Mouse (Mus musculus): ENCODE results near the gene Olfr1134. TPM values are rescaled to one million over a fixed set of nuclear protein-coding genes. Genes with fewer than 3 reads are reported as not detected.
"Not testable (repeated sequence)": the region's sequence is repeated elsewhere in the genome, so short reads cannot be mapped to it uniquely, and the experiment has no call there.

Olfr1134 gene
- not detected for polyA plus RNA-seq (2017; shearing (Covaris generic))

GRCm38 (mm10) chr2:87658360-87658759 lies at the start of gene Olfr1134:
Gene Olfr1134 (minus strand): TSS chr2:87658460.
- ATAC-seq: no peak

- no peak for ATAC-seq
These were observed 35.6 kb upstream of the Olfr1134 start, which contains the start of gene Olfr1136 for GRCm38 (mm10) chr2:87693847-87694246. Gene Olfr1136 (minus strand): TSS chr2:87693947.

GRCm38 (mm10) chr2:87673564-87673963 lies 15.3 kb upstream of the Olfr1134 start, which contains the start of gene Olfr1135:
Gene Olfr1135 (minus strand): TSS chr2:87673664.
- no peak for ATAC-seq

GRCm38 (mm10) chr2:87647274-87647673 lies 11.0 kb downstream of the Olfr1134 start, which contains the start of gene Olfr1133:
Gene Olfr1133 (minus strand): TSS chr2:87647374.
- no peak for ATAC-seq

- ATAC-seq: no peak
These were observed 15.8 kb downstream of the Olfr1134 start for GRCm38 (mm10) chr2:87642441-87642840.

- no peak for ATAC-seq
These were observed 20.8 kb downstream of the Olfr1134 start, which contains the start of gene Olfr1132 for GRCm38 (mm10) chr2:87637435-87637834. Gene Olfr1132 (minus strand): TSS chr2:87637535.

GRCm38 (mm10) chr2:87626804-87627203 lies 31.5 kb downstream of the Olfr1134 start, which contains the start of gene Olfr1131:
Gene Olfr1131 (plus strand): TSS chr2:87627104.
- no peak for ATAC-seq

GRCm38 (mm10) chr2:87605912-87606311 lies 52.3 kb downstream of the Olfr1134 start, which contains the start of gene Olfr1130:
Gene Olfr1130 (plus strand): TSS chr2:87606212.
- ATAC-seq: not testable (repeated sequence)

Other genes with a start within 250 kb of the Olfr1134 start
- gene Olfr1123, start 241.8 kb downstream of the Olfr1134 start, polyA plus RNA-seq (2017; shearing (Covaris generic)): not detected
- gene Olfr1124, start 228.2 kb downstream of the Olfr1134 start, polyA plus RNA-seq (2017; shearing (Covaris generic)): 1 to 10 TPM in 1 of 2 experiments, not detected in 1; 1.8 TPM
- not detected for gene Olfr1126, start 204.5 kb downstream of the Olfr1134 start, polyA plus RNA-seq (2017; shearing (Covaris generic))
- gene Pramel7, start 161.4 kb downstream of the Olfr1134 start, polyA plus RNA-seq (2017; shearing (Covaris generic)): not detected
- gene Pramel6, start 151.9 kb downstream of the Olfr1134 start, polyA plus RNA-seq (2017; shearing (Covaris generic)): not detected
- gene Olfr153, start 126.7 kb downstream of the Olfr1134 start, polyA plus RNA-seq (2017; shearing (Covaris generic)): not detected
- under 1 TPM in 1 of 2 experiments, not detected in 1; 0.36 TPM for gene Olfr1128, start 112.9 kb downstream of the Olfr1134 start, polyA plus RNA-seq (2017; shearing (Covaris generic))
- not detected for gene Olfr1129, start 84.6 kb downstream of the Olfr1134 start, polyA plus RNA-seq (2017; shearing (Covaris generic))
- gene Olfr1130, start 52.2 kb downstream of the Olfr1134 start, polyA plus RNA-seq (2017; shearing (Covaris generic)): not detected
- not detected for gene Olfr1131, start 31.4 kb downstream of the Olfr1134 start, polyA plus RNA-seq (2017; shearing (Covaris generic))
- not detected for gene Olfr1132, start 20.9 kb downstream of the Olfr1134 start, polyA plus RNA-seq (2017; shearing (Covaris generic))
- not detected for gene Olfr1133, start 11.1 kb downstream of the Olfr1134 start, polyA plus RNA-seq (2017; shearing (Covaris generic))
- gene Olfr1135, start 15.2 kb upstream of the Olfr1134 start, polyA plus RNA-seq (2017; shearing (Covaris generic)): not detected
- not detected for gene Olfr1136, start 35.5 kb upstream of the Olfr1134 start, polyA plus RNA-seq (2017; shearing (Covaris generic))
- not detected for gene Olfr1137, start 54.7 kb upstream of the Olfr1134 start, polyA plus RNA-seq (2017; shearing (Covaris generic))
- not detected for gene Olfr1138, start 81.5 kb upstream of the Olfr1134 start, polyA plus RNA-seq (2017; shearing (Covaris generic))
- not detected for gene Olfr1140, start 85.3 kb upstream of the Olfr1134 start, polyA plus RNA-seq (2017; shearing (Covaris generic))
- gene Olfr1141, start 95.5 kb upstream of the Olfr1134 start, polyA plus RNA-seq (2017; shearing (Covaris generic)): not detected
- gene Olfr152, start 121.0 kb upstream of the Olfr1134 start, polyA plus RNA-seq (2017; shearing (Covaris generic)): not detected
- not detected for gene Olfr1143, start 142.1 kb upstream of the Olfr1134 start, polyA plus RNA-seq (2017; shearing (Covaris generic))
- not detected for gene Olfr1145, start 151.4 kb upstream of the Olfr1134 start, polyA plus RNA-seq (2017; shearing (Covaris generic))
- not detected for gene Olfr1148, start 172.1 kb upstream of the Olfr1134 start, polyA plus RNA-seq (2017; shearing (Covaris generic))
- gene Olfr1150-ps1, start 185.5 kb upstream of the Olfr1134 start, polyA plus RNA-seq (2017; shearing (Covaris generic)): not detected
- not detected for gene Olfr1151, start 197.4 kb upstream of the Olfr1134 start, polyA plus RNA-seq (2017; shearing (Covaris generic))
- under 1 TPM in 1 of 2 experiments, not detected in 1; 0.08 TPM for gene Olfr1152, start 208.0 kb upstream of the Olfr1134 start, polyA plus RNA-seq (2017; shearing (Covaris generic))
- gene Olfr1153, start 236.5 kb upstream of the Olfr1134 start, polyA plus RNA-seq (2017; shearing (Covaris generic)): not detected
- not detected for gene Olfr1154, start 246.7 kb upstream of the Olfr1134 start, polyA plus RNA-seq (2017; shearing (Covaris generic))

Data from activated CD4-positive, CD25-positive, alpha-beta regulatory T cell, adult 4 months (primary cell).